In genomic region chr2:170130780-170131645, GRCm38 (mm10) we compare ENCODE assay signal across 7 mouse cellular contexts. TPM values are rescaled to one million over a fixed set of nuclear protein-coding genes. Genes with fewer than 3 reads are reported as not detected.
DNase-seq lines count a peak whose midpoint lies in the region; ATAC-seq and TF ChIP-seq lines count a peak whose summit lies in the region.

No protein-coding gene starts in this region.

- peak overlapping the region; percentile 95 for H3K9ac ChIP-seq in intestine, postnatal 0 days (ENCODE audit: low read depth, low read length)
- H3K9ac ChIP-seq in limb, embryonic 12.5 days (replicated peaks), result peak overlapping the region; percentile 96
- H3K9ac ChIP-seq in midbrain, embryonic 14.5 days (replicated peaks; ENCODE audit: low read length), result peak overlapping the region; percentile 69

- no peaks in the 10 kb centered on the region for H3K36me3 ChIP-seq in intestine, postnatal 0 days (ENCODE audit: control insufficient read depth, insufficient read depth)
- no peaks in the 10 kb centered on the region for H3K36me3 ChIP-seq in limb, embryonic 12.5 days
- no peaks in the 10 kb centered on the region for H3K36me3 ChIP-seq in midbrain, embryonic 14.5 days (ENCODE audit: control insufficient read depth, insufficient read depth, low read length)

- H3K9me3 ChIP-seq in intestine, postnatal 0 days (ENCODE audit: control insufficient read depth), result no peaks in the 10 kb centered on the region
- no peaks in the 10 kb centered on the region for H3K9me3 ChIP-seq in limb, embryonic 12.5 days
- H3K9me3 ChIP-seq in midbrain, embryonic 14.5 days (ENCODE audit: control insufficient read depth, low read length), result no peaks in the 10 kb centered on the region

- peak; percentile 82 for DNase-seq in adipocyte (ENCODE audit: low spot score)
- DNase-seq in embryo, embryonic 11 days, result peak; percentile 95
- peak; percentile 97 for DNase-seq in midbrain, embryonic 14.5 days
- DNase-seq in spleen, adult 12 weeks (ENCODE audit: low spot score), result peak; percentile 72

- peaks cover 12% of the 10 kb centered on the region for H3K4me1 ChIP-seq in intestine, postnatal 0 days (replicated peaks; ENCODE audit: control insufficient read depth, insufficient read depth, low read length)
- H3K4me1 ChIP-seq in limb, embryonic 12.5 days (replicated peaks), result peaks cover 46% of the 10 kb centered on the region
- peaks cover 18% of the 10 kb centered on the region for H3K4me1 ChIP-seq in midbrain, embryonic 14.5 days (ENCODE audit: control insufficient read depth, insufficient read depth, low read length)

- peak; percentile 40 for ATAC-seq in granulocyte monocyte progenitor cell, adult 5-6 weeks (replicated peaks; ENCODE audit: poor library complexity, severe bottlenecking)
- ATAC-seq in intestine, postnatal 0 days, result peak; percentile 75
- peak; percentile 85 for ATAC-seq in limb, embryonic 12.5 days (ENCODE audit: insufficient number of reproducible peaks, insufficient read depth, low FRiP score, low TSS enrichment, low read depth)
- ATAC-seq in midbrain, embryonic 14.5 days (ENCODE audit: low FRiP score, low TSS enrichment), result peak; percentile 88

- under 1% methylated on average over 103 of the region's 122 CpGs for WGBS in intestine, postnatal 0 days
- under 1% methylated on average over 93 of the region's 122 CpGs for WGBS in limb, embryonic 12.5 days
- WGBS in midbrain, embryonic 14.5 days, result 1% methylated on average over 77 of the region's 122 CpGs

- peak overlapping the region; percentile 74 for H3K4me2 ChIP-seq in intestine, postnatal 0 days (replicated peaks; ENCODE audit: low read depth)
- peak overlapping the region; percentile 62 for H3K4me2 ChIP-seq in limb, embryonic 12.5 days
- H3K4me2 ChIP-seq in midbrain, embryonic 14.5 days (ENCODE audit: low read length), result peak overlapping the region; percentile 71

- peak overlapping the region; percentile 94 for H3K4me3 ChIP-seq in intestine, postnatal 0 days (ENCODE audit: low read depth, low read length)
- peak overlapping the region; percentile 96 for H3K4me3 ChIP-seq in limb, embryonic 12.5 days (replicated peaks)
- H3K4me3 ChIP-seq in midbrain, embryonic 14.5 days (replicated peaks; ENCODE audit: low read depth, low read length), result peak overlapping the region; percentile 73

- H3K27ac ChIP-seq in intestine, postnatal 0 days (ENCODE audit: low read depth, low read length), result peak overlapping the region; percentile 96
- peak overlapping the region; percentile 96 for H3K27ac ChIP-seq in limb, embryonic 12.5 days
- H3K27ac ChIP-seq in midbrain, embryonic 14.5 days (replicated peaks; ENCODE audit: low read depth, low read length), result peak overlapping the region; percentile 70

- TF ChIP-seq CTCF in intestine, postnatal 0 days (IDR thresholded peaks at IDR 0.05; ENCODE audit: low read depth), result peak; percentile 38

- no peaks in the 10 kb centered on the region for H3K27me3 ChIP-seq in intestine, postnatal 0 days (replicated peaks; ENCODE audit: control insufficient read depth, insufficient read depth, low read length)
- H3K27me3 ChIP-seq in limb, embryonic 12.5 days, result no peaks in the 10 kb centered on the region
- no peaks in the 10 kb centered on the region for H3K27me3 ChIP-seq in midbrain, embryonic 14.5 days (ENCODE audit: control insufficient read depth, insufficient read depth, low read length)

RNA-seq across cellular contexts. Expression of gene Zfp217, which starts 16.9 kb away (rescaled TPM):
- 43.1 and 67.6 TPM in 2 replicates for total RNA-seq in granulocyte monocyte progenitor cell, adult 5-6 weeks (2014; fragmentation: Nextera tagmentation)
- 29.8 and 36.0 TPM in 2 replicates for total RNA-seq in granulocyte monocyte progenitor cell, adult 5-6 weeks (2017)
- 2.2 TPM in 2 replicates for polyA plus RNA-seq in intestine, postnatal 0 days (2015; fragmentation: Nextera tagmentation; extraction: Ambion mirVana)
- 5.0 and 5.1 TPM in 2 replicates for polyA plus RNA-seq in limb, embryonic 12.5 days (2016; fragmentation: Nextera tagmentation; extraction: Ambion mirVana)
- 1.8 TPM in 2 replicates for polyA plus RNA-seq in midbrain, embryonic 14.5 days (2014; fragmentation: Nextera tagmentation; extraction: Ambion mirVana)

Comparison
In these comparisons a context has a peak if more than half of its experiments do, and no peak if none do; other contexts are left out.
1. Peak in every context shown above with its lines: DNase-seq, ATAC-seq, H3K4me3 ChIP-seq and H3K27ac ChIP-seq.